Mouse (Mus musculus) G1E (cell line): Measurements from ENCODE around the gene Col1a2.

Experiments used
- CTCF ChIP-seq: IDR thresholded peaks from 2 replicates; pipeline ENCODE4 v1.5.1; 2012; ENCODE audit warnings: low read depth, low read length, inconsistent platforms, mixed read lengths
- GATA1 ChIP-seq: IDR thresholded peaks from 2 replicates; pipeline ENCODE4 v1.6.1; 2012; ENCODE audit warnings: borderline replicate concordance, low read length, inconsistent platforms, mixed read lengths
- GATA2 ChIP-seq: IDR thresholded peaks from 2 replicates; pipeline ENCODE4 v1.6.1; 2012; ENCODE audit warnings: low read depth, low read length, inconsistent platforms, borderline replicate concordance
- POLR2AphosphoS5 ChIP-seq: IDR thresholded peaks from 2 replicates; pipeline ENCODE4 v1.6.1; 2012; ENCODE audit warnings: low read depth, low read length, inconsistent platforms; ENCODE audit not compliant: insufficient replicate concordance
- TAL1 ChIP-seq: conservative IDR thresholded peaks from 2 replicates; pipeline ENCODE4 v1.6.1; 2012; ENCODE audit warnings: low read depth, low read length, inconsistent platforms, mixed read lengths

GRCm38 (mm10) chr6:4488349-4488748 is 16.3 kb upstream of the Col1a2 start:
- TF ChIP-seq GATA1 (no peak), CTCF (no peak), TAL1 (no peak), POLR2AphosphoS5 (no peak), GATA2 (no peak)
